ENCODE assay signal across 8 mouse cellular contexts in genomic region chr7:120677764-120678531, GRCm38 (mm10). TPM values are rescaled to one million over a fixed set of nuclear protein-coding genes. Genes with fewer than 3 reads are reported as not detected.
A peak's percentile ranks its signal among the peaks of the same experiment; 100 is the strongest.
DNase-seq lines count a peak whose midpoint lies in the region; ATAC-seq and TF ChIP-seq lines count a peak whose summit lies in the region.

No protein-coding gene starts in this region.

- intact Hi-C loops in left cerebral cortex, adult 2 months (cut with DNase I), result loop anchor here (10.0 kb wide), 1 partner anchor 237 kb away; the partner anchor contains the start of gene Polr3e

- no peaks in the 10 kb centered on the region for H3K9me3 ChIP-seq in MEL (replicated peaks; ENCODE audit: insufficient read depth, low read length)
- no peaks in the 10 kb centered on the region for H3K9me3 ChIP-seq in forebrain, embryonic 16.5 days (ENCODE audit: control insufficient read depth, low read length)
- no peaks in the 10 kb centered on the region for H3K9me3 ChIP-seq in hindbrain, embryonic 13.5 days

- H3K4me1 ChIP-seq in MEL (ENCODE audit: control insufficient read depth in 1 of 2, insufficient read depth in 2 of 2, low read length in 2 of 2), result peaks cover 19 to 27% of the 10 kb centered on the region in 2 experiments
- H3K4me1 ChIP-seq in forebrain, embryonic 16.5 days (replicated peaks; ENCODE audit: control insufficient read depth, insufficient read depth, low read length), result peaks cover 26% of the 10 kb centered on the region
- H3K4me1 ChIP-seq in hindbrain, embryonic 13.5 days (replicated peaks), result peaks cover 41% of the 10 kb centered on the region

- no peak for TF ChIP-seq POLR2A in MEL (IDR thresholded peaks at IDR 0.05; ENCODE audit: control insufficient read depth in 1 of 2, insufficient read depth in 1 of 2, low read depth in 1 of 2, low read length in 2 of 2, poor library complexity in 1 of 2)

- peak overlapping the region; percentile 69 for H3K9ac ChIP-seq in MEL (ENCODE audit: control insufficient read depth, low read depth, low read length, poor library complexity, severe bottlenecking)
- peak overlapping the region; percentile 82 for H3K9ac ChIP-seq in forebrain, embryonic 16.5 days (replicated peaks; ENCODE audit: low read depth, low read length)
- peak overlapping the region; percentile 95 for H3K9ac ChIP-seq in hindbrain, embryonic 13.5 days

- TF ChIP-seq CTCF in MEL (IDR thresholded peaks at IDR 0.05 in 2 of 3, conservative IDR thresholded peaks at IDR 0.05 in 1 of 3; ENCODE audit: control insufficient read depth in 1 of 3, insufficient read depth in 1 of 3, low read depth in 2 of 3, low read length in 3 of 3, poor library complexity in 1 of 3, severe bottlenecking in 1 of 3), result no peak
- TF ChIP-seq CTCF in left cerebral cortex, adult 2 months (IDR thresholded peaks at IDR 0.05), result no peak

- peak; percentile 59 for ATAC-seq in forebrain, embryonic 16.5 days
- peak; percentile 68 for ATAC-seq in hindbrain, embryonic 13.5 days (ENCODE audit: low FRiP score)
- no peak for ATAC-seq in megakaryocyte-erythroid progenitor cell, adult 5-6 weeks (replicated peaks; ENCODE audit: low FRiP score, low TSS enrichment, poor library complexity, severe bottlenecking)

- H3K27me3 ChIP-seq in MEL (ENCODE audit: control insufficient read depth in 1 of 2, insufficient read depth in 2 of 2, low read length in 2 of 2), result no peaks in the 10 kb centered on the region
- no peaks in the 10 kb centered on the region for H3K27me3 ChIP-seq in forebrain, embryonic 16.5 days (replicated peaks; ENCODE audit: control insufficient read depth, insufficient read depth, low read length)
- H3K27me3 ChIP-seq in hindbrain, embryonic 13.5 days, result no peaks in the 10 kb centered on the region

- H3K27ac ChIP-seq in MEL (ENCODE audit: control insufficient read depth, low read depth, low read length), result 0 out of 2 replicates have a peak overlapping the region, but pooled peaks have one; percentile 2
- H3K27ac ChIP-seq in forebrain, embryonic 16.5 days (ENCODE audit: low read length), result peak overlapping the region; percentile 41; the same call in 1 of the 2 replicates
- H3K27ac ChIP-seq in hindbrain, embryonic 13.5 days, result peak overlapping the region; percentile 91
- H3K27ac ChIP-seq in left cerebral cortex, adult 2 months, result peak overlapping the region; percentile 29

- H3K79me2 ChIP-seq in MEL (ENCODE audit: control insufficient read depth, insufficient read depth, low read length, poor library complexity), result peaks cover 49% of the 10 kb centered on the region

- no peak for TF ChIP-seq RAD21 in MEL (IDR thresholded peaks at IDR 0.05; ENCODE audit: low read depth, low read length)

- H3K36me3 ChIP-seq in MEL (ENCODE audit: control insufficient read depth in 1 of 2, insufficient read depth in 2 of 2, low read length in 2 of 2), result peaks cover 0 to 44% of the 10 kb centered on the region in 2 experiments; a peak in 2 of 4 replicates
- H3K36me3 ChIP-seq in forebrain, embryonic 16.5 days (ENCODE audit: control insufficient read depth, insufficient read depth), result no peaks in the 10 kb centered on the region
- H3K36me3 ChIP-seq in hindbrain, embryonic 13.5 days, result no peaks in the 10 kb centered on the region

- H3K4me2 ChIP-seq in forebrain, embryonic 16.5 days (ENCODE audit: low read length), result peak overlapping the region; percentile 75
- peak overlapping the region; percentile 80 for H3K4me2 ChIP-seq in hindbrain, embryonic 13.5 days

- 2% methylated on average over 41 of the region's 42 CpGs for WGBS in forebrain, embryonic 16.5 days
- 2% methylated on average over 42 of the region's 42 CpGs for WGBS in hindbrain, embryonic 13.5 days

- H3K4me3 ChIP-seq in MEL (ENCODE audit: control insufficient read depth in 1 of 2, insufficient read depth in 1 of 2, low read depth in 2 of 2, low read length in 2 of 2), result peak overlapping the region; percentile 78 to 89
- peak overlapping the region; percentile 79 for H3K4me3 ChIP-seq in forebrain, embryonic 16.5 days (replicated peaks; ENCODE audit: low read length)
- peak overlapping the region; percentile 92 for H3K4me3 ChIP-seq in hindbrain, embryonic 13.5 days
- peak overlapping the region; percentile 93 for H3K4me3 ChIP-seq in left cerebral cortex, adult 2 months

- TF ChIP-seq EP300 in MEL (IDR thresholded peaks at IDR 0.05; ENCODE audit: low read depth in 1 of 2, low read length in 2 of 2), result no peak

- peak; percentile 60 for DNase-seq in MEL (ENCODE audit: low read depth, low spot score)
- DNase-seq in cerebellum, adult 11-12 months, result peak; percentile 50
- DNase-seq in left cerebral cortex, adult 2 months (ENCODE audit: extremely low spot score in 1 of 2, low spot score in 2 of 2), result peak; percentile 30 to 42
- peak; percentile 34 to 57 for DNase-seq in lung, postnatal 4 days
- DNase-seq in right cerebral cortex, postnatal 36 days (ENCODE audit: low spot score in 2 of 2), result peak; percentile 33 to 35

TF ChIP-seq in MEL, 35 proteins besides CTCF, POLR2A, EP300 and RAD21:
- TF ChIP-seq MAZ (IDR thresholded peaks at IDR 0.05; ENCODE audit: low read depth, low read length) (no peak), POLR2AphosphoS2 (IDR thresholded peaks at IDR 0.05; ENCODE audit: low read length) (no peak), ZC3H11A (IDR thresholded peaks at IDR 0.05; ENCODE audit: low read depth, low read length) (no peak), SIN3A (IDR thresholded peaks at IDR 0.05; ENCODE audit: low read length) (peak; percentile 32; the same call in 1 of the 2 replicates), E2F4 (IDR thresholded peaks at IDR 0.05; ENCODE audit: borderline replicate concordance, low read depth, low read length) (no peak), MYC (IDR thresholded peaks at IDR 0.05; ENCODE audit: low read depth, low read length) (no peak), NELFE (IDR thresholded peaks at IDR 0.05; ENCODE audit: low read depth, low read length) (no peak)

RNA-seq across cellular contexts. Expression of gene Mosmo, which starts 0.5 kb away (rescaled TPM):
- 18.6 and 20.0 TPM in 2 replicates for total RNA-seq in MEL (2012; rRNA removed)
- polyA plus RNA-seq in MEL (2012; ENCODE audit: insufficient read depth in 1 of 2, insufficient read length in 2 of 2, low read depth in 1 of 2, low replicate concordance in 2 of 2, missing spikeins in 1 of 2), result 10 to 100 TPM; 23.5 to 30.0 TPM
- 13.2 and 13.5 TPM in 2 replicates for polyA plus RNA-seq in forebrain, embryonic 16.5 days (2015; fragmentation: Nextera tagmentation; extraction: Ambion mirVana)
- polyA plus RNA-seq in hindbrain, embryonic 13.5 days (2015; fragmentation: Nextera tagmentation; extraction: Ambion mirVana), result 12.9 and 13.4 TPM in 2 replicates
- 10 to 100 TPM; 71.2 to 82.8 TPM for total RNA-seq in left cerebral cortex, adult 2 months (2021)
- total RNA-seq in megakaryocyte-erythroid progenitor cell, adult 5-6 weeks (2014; fragmentation: Nextera tagmentation), result 31.7 and 38.8 TPM in 2 replicates
- 15.4 and 42.1 TPM in 2 replicates for total RNA-seq in megakaryocyte-erythroid progenitor cell, adult 5-6 weeks (2017)

RNA-seq across cellular contexts. Expression of gene Pdzd9, which starts 7.8 kb away (rescaled TPM):
- total RNA-seq in MEL (2012; rRNA removed), result 0.92 TPM in 2 replicates
- polyA plus RNA-seq in MEL (2012; ENCODE audit: insufficient read depth in 1 of 2, insufficient read length in 2 of 2, low read depth in 1 of 2, low replicate concordance in 2 of 2, missing spikeins in 1 of 2), result under 1 TPM in 1 of 2 experiments, not detected in 1; 0.31 TPM
- 0.24 and 0.35 TPM in 2 replicates for polyA plus RNA-seq in forebrain, embryonic 16.5 days (2015; fragmentation: Nextera tagmentation; extraction: Ambion mirVana)
- polyA plus RNA-seq in hindbrain, embryonic 13.5 days (2015; fragmentation: Nextera tagmentation; extraction: Ambion mirVana), result 0.54 and 0.57 TPM in 2 replicates
- total RNA-seq in left cerebral cortex, adult 2 months (2021), result not detected
- total RNA-seq in megakaryocyte-erythroid progenitor cell, adult 5-6 weeks (2014; fragmentation: Nextera tagmentation), result not detected in 2 replicates
- not detected in 2 replicates for total RNA-seq in megakaryocyte-erythroid progenitor cell, adult 5-6 weeks (2017)

RNA-seq across cellular contexts. Expression of gene Uqcrc2, which starts 43.0 kb away (rescaled TPM):
- 229 and 244 TPM in 2 replicates for total RNA-seq in MEL (2012; rRNA removed)
- 100 to 1,000 TPM; 338 to 659 TPM for polyA plus RNA-seq in MEL (2012; ENCODE audit: insufficient read depth in 1 of 2, insufficient read length in 2 of 2, low read depth in 1 of 2, low replicate concordance in 2 of 2, missing spikeins in 1 of 2)
- polyA plus RNA-seq in forebrain, embryonic 16.5 days (2015; fragmentation: Nextera tagmentation; extraction: Ambion mirVana), result 225 and 231 TPM in 2 replicates
- 206 and 208 TPM in 2 replicates for polyA plus RNA-seq in hindbrain, embryonic 13.5 days (2015; fragmentation: Nextera tagmentation; extraction: Ambion mirVana)
- total RNA-seq in left cerebral cortex, adult 2 months (2021), result 100 to 1,000 TPM; 234 to 239 TPM
- 207 and 215 TPM in 2 replicates for total RNA-seq in megakaryocyte-erythroid progenitor cell, adult 5-6 weeks (2014; fragmentation: Nextera tagmentation)
- 222 and 233 TPM in 2 replicates for total RNA-seq in megakaryocyte-erythroid progenitor cell, adult 5-6 weeks (2017)

Comparison
In these comparisons a context has a peak if more than half of its experiments do, and no peak if none do; other contexts are left out.
1. H3K27ac ChIP-seq: peak in every context shown above with its lines; median percentile 91 in hindbrain, embryonic 13.5 days; 41 in forebrain, embryonic 16.5 days; 29 in left cerebral cortex, adult 2 months; 2 in MEL.